Mouse (Mus musculus) heart, adult 11 months (tissue): ENCODE results near the gene Wdr26.

Experiments
- DNase-seq: peaks from one replicate; pipeline ENCODE4 v3.0.0; 2022

Gene Wdr26

DNA sequence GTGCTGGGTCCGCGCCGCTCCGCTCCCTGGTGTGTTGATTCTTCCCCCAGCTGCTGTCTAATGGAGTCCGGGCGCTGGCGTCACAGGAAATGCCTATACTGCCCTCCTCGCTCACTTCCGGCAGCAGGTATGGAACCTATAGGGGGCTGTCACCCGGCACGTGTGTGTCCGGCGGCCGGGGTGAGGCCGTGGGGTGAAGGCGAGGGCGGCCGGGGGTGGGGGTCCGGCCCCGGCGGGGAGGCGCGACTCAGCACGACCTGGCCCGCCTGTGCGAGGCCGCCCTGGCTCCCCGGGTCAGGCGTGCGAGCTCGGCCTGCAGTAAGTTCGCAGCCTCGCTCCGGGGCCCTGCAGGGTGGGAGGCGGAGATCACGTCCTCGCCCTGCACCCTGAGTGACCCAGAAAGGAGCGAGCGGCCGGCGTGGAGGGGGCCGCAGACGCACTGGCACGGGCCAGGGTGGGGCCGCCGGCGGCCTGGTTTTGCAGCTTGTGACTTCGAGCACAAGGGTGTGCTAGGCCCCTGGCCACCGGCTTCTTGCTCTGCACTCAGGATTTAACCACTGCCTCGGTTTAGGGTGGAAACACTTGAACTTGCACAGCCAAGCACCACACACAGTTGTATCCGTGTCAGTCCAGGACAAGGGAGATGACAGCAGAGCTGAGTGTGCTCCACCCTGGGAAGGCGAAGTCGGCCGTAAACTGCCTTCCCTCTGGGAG lies at the start of gene Wdr26:
Wdr26 (minus strand) TSS at position 82 of the 714 bp plus-strand sequence.
- peak; percentile 99 for DNase-seq

DNA sequence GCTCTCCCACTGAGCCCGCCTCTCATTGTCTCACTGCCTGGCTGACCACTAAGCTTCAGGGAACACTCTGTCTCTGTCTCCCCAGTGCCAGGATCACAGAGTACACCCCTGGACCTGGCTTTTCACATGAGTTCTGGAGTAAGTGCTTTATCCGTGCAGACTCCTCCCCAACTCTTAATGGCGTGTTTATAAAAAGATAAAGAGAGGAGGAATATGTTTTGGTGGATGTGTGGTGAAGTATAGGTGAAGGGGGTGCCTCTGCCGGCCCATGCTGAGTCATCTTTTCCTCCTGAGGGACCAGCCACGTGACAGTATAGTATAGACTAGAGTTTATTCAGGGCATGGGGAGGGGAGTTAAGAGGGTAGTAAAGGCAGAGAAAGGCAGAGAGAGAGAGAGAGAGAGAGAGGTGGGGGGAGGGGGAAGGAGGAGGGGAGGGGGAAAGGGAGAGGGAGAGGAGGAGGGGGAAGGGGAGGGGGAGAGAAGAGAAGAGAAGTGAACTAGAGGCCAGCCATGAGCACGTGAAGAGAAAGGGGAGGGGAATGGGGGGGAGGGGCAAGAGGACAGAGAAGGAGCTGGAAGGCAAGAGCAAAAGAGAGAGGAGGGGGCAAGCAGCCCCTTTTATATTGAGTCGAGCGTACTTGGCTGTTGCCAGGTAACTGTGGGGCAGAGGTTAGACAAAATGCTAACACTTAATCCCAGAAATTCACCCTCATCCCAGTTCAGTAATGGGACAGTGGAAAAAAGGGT lies 49.3 kb upstream of the Wdr26 start:
- DNase-seq = peak; percentile 97

DNA sequence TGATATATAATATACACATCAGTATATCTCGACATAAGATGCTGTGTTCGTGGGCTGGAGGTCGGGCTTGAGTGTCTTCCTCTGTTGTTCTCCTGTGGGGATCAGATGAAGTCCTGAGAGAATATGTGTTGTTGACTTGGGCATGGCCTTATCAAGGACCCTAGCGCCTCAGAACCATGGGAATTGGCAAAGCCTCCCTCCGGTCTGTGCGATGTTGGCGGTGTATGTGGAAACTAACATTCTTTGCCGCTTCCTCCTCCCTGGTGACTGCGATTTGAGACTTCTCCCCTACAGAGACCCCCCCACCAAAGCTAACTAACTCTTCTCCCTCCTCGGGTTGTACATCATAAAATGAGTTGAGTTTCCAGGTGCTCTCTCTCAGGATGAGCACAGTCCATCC lies 48.6 kb upstream of the Wdr26 start:
- peak; percentile 97 for DNase-seq

DNA sequence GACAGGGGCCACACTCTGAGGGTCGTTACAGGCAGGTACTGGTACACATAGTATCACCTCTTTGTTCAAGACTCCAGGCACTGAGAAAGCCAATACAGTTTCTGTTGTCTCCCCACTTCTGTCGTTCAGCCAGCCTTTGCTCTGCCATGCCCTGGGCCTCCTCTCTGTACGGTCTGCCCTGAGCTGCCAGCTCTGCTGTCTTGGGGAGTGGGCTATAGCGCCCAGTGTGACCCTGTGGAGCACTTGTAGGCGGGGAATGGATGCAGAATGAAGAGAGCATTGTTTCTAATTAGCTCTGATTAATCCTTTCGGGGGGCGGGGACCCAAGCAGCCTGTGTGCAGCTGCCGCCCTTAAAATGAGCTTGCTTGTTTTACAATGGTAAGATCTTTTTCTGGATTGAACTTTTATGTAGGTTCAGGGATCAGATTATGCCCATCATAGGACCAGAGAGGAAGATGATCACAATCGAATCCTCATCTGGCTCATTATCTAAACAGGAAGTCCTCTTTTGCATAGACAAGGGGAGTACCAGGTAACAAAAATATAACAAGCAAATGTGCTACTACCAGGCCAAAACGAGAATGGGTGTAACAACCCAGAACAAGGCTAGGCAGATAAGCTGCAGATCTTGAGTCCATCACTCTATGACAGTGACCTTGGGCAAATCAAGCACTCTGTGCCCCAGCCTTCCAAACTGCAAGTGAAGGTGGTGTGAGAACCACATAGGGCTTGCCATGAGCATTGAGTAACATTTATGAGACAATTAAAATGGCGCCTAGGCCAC lies 48.0 kb upstream of the Wdr26 start:
- peak; percentile 90 for DNase-seq

DNA sequence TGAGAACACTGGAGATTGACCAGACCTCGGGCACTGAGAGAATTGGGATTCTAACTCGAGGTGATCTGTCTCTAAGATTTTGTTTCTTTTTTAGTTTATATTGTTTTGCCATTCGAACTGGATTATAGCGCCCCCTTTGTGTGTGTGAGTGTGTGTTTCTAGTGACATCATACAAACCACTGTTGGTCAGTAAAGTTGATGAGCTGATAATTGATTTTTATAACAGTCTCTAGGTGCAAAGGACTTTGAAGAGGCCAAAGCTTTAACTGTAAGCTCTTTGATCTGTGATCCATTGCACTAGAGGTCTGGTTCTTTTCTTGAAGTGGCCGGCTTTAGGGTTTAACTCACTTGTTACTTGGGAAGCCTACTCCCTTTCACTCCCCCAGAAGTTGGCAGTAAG lies 47.3 kb upstream of the Wdr26 start:
- DNase-seq = peak; percentile 57

DNA sequence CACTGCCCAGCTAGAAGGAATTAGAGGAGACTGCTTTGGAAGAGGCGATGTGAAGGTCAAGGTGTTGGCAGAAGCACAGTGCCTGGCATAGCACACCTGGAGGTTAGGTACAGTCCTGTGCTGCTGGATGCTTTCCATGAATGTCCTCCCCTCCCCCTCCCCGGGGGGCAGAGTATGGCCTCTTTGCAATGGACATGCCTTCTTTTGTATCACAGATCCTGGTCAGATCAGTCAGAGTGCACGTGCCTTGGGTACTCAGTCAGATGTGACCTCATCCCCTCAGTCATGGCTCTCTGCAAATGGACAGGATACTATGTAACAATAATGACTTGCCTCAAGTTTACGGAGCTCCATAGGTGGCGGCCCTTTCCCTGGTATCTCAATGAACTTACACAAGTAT lies 46.8 kb upstream of the Wdr26 start:
- peak; percentile 88 for DNase-seq

DNA sequence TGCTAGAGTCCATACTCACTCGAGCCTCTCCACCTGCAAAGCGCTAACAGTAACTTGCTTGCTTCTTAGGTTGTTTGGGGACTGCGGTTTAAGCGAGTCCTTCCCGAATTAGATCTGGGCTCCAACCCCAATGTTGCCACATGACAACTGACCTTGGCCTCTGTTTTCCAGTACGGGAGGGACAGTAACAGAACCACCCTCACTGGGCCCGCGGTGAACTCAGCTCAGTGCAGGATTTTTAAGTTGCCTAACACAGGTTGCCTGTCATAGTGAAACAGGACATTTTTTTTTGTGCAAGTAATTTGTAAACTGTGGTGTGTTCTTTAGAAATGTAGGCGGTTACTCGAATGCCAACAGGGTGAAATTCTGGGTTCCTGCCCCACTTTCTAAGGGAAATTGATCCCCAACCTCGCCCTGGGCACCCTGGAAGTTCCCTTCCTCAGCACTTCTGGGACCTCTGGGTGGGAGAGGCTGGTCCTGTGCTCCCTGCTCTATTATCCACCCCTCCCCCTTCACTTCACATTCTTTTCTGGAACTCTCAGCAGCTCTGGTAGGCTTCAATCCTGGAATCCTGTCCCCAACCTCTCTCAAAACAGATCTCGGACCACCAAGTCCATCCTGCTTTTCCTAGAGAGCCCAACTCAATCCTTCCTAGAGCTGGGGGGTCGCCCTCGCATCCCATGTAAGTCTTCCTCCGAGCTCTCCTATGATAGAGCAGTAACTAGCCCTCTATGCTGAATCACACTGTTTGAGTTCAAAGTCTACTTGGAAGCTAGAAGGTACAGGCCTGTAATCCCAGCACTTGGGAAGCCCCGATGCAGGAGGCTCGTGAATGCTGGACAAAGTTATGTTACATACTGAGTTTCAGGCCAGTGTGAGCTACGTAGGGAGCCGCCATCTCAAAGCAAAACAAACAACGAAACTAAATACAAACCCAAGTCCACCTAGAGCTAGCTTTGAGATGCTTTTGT lies 46.1 kb upstream of the Wdr26 start:
- DNase-seq = peak; percentile 97

DNA sequence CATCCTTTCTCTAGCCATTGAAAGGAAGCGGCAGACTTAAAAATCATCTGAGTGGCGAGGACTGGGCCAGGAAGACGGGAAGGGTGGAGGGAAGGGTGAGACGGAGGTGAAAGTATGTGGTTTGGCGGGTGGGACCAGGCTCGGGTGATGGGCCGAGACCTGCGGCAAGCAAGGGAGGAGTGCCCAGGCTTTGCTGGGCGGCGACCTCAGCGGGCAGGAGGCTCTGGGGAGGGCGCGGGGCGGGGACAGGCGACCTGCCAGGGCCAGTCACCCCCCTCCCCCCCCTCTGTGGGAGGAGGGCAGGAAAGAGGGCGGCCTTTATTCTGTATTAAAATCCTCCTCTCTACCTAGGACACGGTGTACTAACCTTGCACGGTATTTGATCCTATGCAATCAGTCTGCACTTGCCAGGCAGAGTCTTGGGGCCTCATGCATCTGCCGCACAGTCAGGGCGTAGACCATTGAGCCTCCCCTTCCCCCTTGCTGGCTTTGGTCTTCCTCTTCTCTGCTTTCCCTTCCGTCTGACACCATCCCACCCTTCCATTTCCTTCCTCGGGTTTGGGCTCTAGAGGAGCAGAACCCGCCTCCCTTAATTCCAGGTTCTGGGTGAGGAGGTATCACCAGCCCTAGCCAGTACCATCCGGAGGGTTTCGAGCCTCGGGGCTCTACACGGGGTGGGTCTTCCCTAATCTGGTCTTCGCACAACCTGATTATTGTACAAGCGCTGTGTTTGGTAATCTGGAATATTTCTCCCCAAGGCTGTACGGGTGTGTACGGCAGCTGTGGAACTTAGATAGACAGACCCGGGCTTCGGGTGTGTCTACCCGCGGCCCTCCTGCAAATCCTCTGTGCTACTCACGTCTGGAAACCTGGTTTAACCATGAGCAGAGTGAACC lies 45.1 kb upstream of the Wdr26 start:
- peak; percentile 99 for DNase-seq

DNA sequence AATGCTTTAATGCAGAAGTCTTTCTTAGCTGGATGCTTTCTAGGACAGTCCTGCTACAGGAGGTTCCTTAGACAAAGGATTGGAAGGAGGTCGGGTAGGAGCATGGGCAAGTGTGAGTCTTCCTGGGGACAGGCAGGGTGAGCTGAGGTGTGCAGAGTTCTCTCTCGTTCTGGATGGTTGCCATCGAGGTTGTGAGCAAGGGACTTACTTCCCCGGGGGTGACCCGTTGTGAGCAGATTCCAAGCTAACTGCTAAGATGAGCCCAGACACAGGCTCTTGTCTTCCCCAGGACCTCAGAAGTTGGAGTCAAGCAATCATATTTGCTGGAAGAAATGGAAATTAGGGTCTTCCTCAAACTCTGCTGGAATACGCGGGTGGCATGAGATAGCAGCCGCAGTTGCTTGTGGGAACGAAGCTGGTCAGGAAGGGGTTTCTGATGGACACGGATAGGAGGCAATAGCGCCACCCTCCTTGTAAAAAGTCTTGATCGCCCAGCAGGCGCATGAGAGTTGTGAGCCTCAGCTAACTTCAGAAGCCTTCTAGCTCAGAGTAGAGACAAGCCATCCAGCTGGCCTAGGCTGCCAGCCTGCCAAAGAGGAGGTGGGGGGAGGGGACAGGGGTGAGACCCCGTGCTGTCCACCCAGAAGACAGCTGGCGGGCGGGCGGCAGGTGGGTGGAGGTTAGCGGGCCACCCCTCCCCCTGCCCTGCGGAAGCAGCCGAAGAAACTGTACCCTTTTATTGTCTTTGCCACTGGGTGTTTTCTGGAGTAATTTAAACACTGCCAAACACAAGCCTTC lies 44.3 kb upstream of the Wdr26 start:
- peak; percentile 98 for DNase-seq

DNA sequence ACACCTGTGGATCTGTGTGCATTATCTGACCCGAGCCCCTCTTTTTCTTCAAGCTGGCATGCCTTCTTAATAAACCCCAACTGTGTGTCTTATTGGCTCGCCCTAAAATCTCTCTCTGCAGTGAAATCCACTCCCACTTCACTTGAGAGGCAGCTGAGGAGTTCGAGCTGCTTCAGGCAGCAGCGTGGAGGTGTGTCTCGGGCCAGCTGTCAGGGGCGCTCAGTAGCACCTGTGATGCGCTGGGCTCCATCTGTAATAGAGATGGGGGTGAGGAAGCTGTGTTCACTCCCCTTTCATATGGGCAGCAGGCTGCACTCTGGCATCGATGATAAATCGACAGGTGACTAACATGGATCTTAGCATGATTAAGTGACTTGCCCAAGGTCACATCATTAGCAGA lies 43.6 kb upstream of the Wdr26 start:
- peak; percentile 90 for DNase-seq

DNA sequence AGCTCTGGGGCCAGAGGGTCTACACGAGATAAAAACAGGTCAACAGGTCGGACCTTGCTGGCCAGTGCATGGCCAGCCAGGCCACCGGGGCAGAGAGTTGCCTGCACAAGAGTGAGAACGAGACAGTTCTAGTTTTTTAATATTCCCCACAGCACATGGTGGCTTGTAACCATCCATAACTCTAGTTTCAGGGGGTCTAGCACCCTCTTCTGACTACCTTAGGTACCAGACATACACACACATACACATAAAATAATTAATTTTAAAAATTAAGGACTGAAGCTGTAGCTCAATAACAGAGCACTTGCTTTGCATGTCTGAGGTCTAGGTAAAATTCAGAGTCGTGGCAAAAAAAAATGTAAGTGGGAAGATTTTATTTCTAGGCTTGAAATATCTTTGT lies 39.8 kb upstream of the Wdr26 start:
- DNase-seq = no peak

DNA sequence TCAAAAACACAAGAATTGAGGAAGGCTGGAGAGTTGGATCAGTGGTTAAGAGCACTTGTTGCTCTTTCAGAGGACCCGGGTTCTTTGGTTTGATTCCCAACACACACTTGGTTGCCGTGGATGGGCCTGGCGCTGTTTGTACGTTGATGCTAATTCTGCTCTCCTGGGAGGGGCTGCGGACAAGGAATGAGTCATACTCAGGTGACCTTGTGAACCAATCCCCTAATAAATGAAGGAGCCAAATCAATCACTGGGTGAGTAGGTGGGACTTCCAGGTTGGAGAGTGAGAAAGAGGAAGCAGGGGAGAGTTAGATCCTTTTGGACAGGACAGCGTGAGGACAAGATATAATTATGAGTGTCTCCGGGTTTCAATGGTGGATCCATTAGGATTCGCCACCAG lies 39.2 kb upstream of the Wdr26 start:
- DNase-seq = no peak

DNA sequence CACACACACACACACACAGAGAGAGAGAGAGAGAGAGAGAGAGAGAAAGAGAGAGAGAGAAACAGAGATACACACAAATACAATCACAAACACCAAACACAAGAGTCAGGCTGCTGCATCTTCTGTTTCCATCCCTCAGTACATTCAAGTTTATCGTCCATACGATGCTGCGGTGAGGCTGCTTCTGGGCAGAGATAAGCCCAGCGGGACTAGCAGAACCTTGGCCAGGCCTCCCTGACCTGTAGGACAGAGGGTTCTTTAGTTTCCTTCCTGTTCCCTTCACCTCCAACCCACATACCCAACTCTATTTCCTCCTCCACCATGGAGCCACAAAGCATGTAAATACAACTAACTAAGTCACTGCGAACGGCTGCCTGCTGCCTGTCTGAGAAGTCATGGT lies 37.7 kb upstream of the Wdr26 start:
- DNase-seq = no peak

DNA sequence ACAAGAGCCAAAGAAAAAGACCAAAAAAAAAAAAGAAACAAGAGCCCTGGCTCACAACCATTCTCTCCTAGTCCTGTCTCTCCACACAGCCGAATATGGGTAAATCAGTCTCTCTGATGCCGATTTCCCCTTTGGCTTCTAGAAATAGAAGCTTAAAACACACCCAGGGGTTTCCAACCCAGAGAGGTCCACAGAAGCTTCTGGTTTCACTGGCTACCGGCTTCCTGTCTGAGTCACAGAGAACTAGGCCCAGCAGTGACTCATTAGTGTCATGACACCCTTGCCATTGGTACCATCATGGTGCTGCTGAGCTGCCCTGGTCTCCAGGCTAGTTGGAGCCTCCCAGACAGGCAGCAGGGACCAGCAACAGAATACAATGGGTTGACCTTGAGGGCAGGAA lies 35.4 kb upstream of the Wdr26 start:
- DNase-seq = peak; percentile 98

DNA sequence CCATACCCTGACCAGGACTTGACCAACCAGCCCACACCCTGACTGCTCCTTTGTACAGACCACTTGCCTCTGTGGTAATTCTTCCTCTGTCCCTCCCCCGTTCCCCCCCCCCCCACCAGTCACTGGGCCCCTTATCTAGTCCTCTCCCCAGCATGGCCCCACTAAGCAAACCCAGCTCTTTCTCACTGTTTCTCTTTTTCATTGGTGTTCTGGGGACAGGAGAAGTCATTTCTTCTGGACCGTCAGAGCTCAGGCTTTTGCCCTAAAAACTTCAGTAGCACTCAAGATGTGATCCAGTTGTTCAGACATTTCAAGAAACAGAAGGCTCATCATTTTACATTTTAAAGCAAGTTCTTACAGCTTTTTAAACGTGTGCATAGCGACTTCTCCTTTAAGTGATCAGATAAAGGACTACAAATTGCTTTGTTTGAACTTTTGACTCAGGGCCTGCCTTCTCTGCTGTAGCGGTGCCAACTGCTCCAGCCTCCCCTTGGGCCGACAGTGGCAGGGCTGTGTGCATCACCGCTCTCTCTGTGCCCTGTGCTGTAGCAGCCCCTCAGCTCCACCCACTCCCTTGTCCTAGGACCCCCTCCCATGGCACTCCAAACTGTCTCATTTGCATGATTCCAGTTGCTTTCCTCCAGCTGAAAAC lies 34.8 kb upstream of the Wdr26 start:
- peak; percentile 90 for DNase-seq

DNA sequence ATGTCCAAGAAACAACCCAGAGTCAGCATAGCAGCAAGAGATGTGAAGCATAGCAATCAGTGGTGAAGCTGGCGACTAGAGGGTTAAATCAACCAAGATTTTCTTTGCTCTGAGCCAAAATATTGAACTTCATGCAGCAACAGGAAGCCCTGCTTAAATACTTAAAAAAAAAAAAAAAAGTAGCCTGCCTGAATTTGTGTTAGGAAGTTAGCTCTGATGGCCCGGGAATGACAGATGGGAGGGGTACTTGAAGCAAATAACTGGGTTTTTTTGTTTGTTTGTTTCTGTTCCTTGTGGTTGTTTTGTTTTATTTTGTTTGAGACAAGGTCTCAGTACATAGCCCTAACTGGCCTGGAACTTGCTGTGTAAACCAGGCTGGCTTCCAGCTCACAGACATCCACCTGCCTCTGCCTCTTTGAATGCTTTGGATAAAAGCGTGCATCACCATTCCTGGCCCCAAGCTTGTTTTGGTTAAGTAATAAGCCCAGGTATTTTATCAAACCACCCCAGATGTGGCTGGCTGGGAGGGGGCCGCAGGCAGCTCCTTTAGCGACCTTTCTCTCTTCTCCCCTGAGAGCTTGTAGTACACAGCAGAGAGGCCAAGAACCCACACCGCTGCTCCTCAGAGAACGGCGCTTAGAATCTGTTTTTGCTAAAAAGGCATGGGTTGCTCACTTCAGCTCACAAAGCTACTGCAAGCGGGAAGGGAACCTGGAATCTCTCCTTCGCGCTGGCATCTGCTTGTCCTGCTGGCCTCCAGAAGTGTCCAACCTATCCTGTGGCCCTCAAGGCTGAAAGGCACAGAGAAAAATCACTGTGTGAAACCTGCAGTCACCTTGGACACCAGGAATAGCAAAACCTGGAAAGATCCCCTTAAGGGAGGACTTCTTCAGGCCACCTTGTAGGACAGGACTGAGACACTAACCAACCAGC lies 34.0 kb upstream of the Wdr26 start:
- DNase-seq = peak; percentile 90

DNA sequence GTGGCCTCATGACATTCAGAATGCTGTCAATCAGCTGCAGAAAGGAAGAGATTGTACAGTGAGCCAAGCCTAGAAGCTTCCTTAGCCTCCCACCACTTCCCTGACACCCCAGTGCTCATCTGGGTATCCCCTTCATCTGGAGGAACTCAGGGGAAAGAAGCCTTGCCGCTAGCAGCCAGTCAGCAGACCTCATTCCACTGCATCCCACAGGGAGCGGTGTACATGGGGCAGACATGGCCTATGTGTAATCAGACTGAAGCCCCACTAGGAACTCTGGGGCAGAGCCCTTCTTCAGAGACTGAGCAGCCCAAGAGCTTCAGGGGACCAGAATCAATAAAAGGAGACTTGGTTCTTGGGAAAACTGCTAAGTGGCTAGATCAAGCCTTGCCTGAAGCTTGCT lies 33.3 kb upstream of the Wdr26 start:
- DNase-seq = peak; percentile 89

DNA sequence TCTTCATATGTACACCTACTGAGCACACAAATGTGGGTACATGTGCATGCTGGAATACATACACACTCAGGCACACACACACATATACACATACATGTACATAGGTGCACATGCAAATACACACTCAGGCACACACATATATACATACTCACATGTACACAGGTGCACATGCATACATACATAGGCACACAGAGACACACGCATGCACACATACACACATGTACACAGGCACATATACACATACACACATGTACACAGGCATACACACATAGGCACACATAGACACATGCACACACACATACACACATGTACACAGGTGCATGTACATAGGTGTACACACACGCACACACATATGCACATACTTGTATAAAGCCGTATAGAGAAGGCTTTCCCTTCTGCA lies 29.4 kb upstream of the Wdr26 start:
- DNase-seq = no peak

DNA sequence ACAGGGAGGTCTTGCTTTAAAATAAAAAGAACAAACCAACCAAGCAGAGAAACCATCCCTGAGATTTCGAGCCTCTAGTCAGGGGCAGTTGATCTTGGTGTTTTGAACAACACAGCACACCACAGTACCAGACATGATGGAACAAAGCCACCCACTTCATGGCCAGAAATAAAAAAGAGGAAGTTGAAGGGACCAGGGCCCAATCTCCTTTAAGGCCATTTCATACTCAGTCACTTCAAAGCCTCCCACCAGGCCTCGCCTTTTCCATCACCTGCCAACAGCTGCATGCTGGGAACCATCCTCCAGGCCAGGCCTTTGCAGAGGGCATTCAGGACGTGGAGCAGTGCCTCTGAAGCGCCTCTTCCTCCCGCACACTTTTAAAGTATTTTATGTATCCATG lies 25.5 kb upstream of the Wdr26 start:
- DNase-seq = peak; percentile 92
